Mouse (Mus musculus) liver, postnatal 0 days (tissue): ENCODE measurements around the gene Klhl41. TPM values are rescaled to one million over a fixed set of nuclear protein-coding genes. Genes with fewer than 3 reads are reported as not detected.

Source experiments
- ATAC-seq: fragments of 200-750 bp; cut with Nextera tagmentation; 2 replicates; pipeline ENCODE4 v1.8.0; 2017; ENCODE audit warnings: mild to moderate bottlenecking, moderate library complexity
- DNase-seq: peaks from one replicate; pipeline ENCODE4 v3.0.0-alpha.2; 2016
- H3K27ac ChIP-seq: fragments of 300-500 bp; sonication (generic); 2 replicates; pipeline ENCODE4 v1.5.1; 2014; ENCODE audit warnings: antibody characterized with exemption, moderate library complexity, mild to moderate bottlenecking, low read depth
- H3K27me3 ChIP-seq: fragments of 300-500 bp; sonication (generic); 2 replicates; pipeline ENCODE4 v1.6.1; 2014; ENCODE audit warnings: low read length, control low read depth, mixed read lengths; ENCODE audit not compliant: insufficient read depth
- H3K36me3 ChIP-seq: fragments of 300-500 bp; sonication (generic); replicated peaks from 2 replicates; pipeline ENCODE4 v1.6.1; 2014; ENCODE audit warnings: mild to moderate bottlenecking, control low read depth, low read length, moderate library complexity, mixed read lengths; ENCODE audit not compliant: insufficient read depth
- H3K4me1 ChIP-seq: fragments of 300-500 bp; sonication (generic); 2 replicates; pipeline ENCODE4 v1.6.1; 2014; ENCODE audit warnings: antibody characterized with exemption, mild to moderate bottlenecking, control low read depth; ENCODE audit not compliant: insufficient read depth
- H3K4me2 ChIP-seq: fragments of 300-500 bp; sonication (generic); 2 replicates; pipeline ENCODE4 v1.6.1; 2014; ENCODE audit warnings: low read depth, mild to moderate bottlenecking, low read length, moderate library complexity, mixed read lengths
- H3K4me3 ChIP-seq: fragments of 300-500 bp; sonication (generic); 2 replicates; pipeline ENCODE4 v1.5.1; 2014; ENCODE audit warnings: low read depth, low read length
- H3K9ac ChIP-seq: fragments of 300-500 bp; sonication (generic); replicated peaks from 2 replicates; pipeline ENCODE4 v1.6.1; 2014; ENCODE audit warnings: mild to moderate bottlenecking, moderate library complexity
- H3K9me3 ChIP-seq: fragments of 300-500 bp; sonication (generic); 2 replicates; pipeline ENCODE4 v1.6.1; 2016; ENCODE audit warnings: mild to moderate bottlenecking, control low read depth, low read length, mixed read lengths
- CTCF ChIP-seq: sonication (generic); IDR thresholded peaks from 2 replicates; pipeline ENCODE4 v1.5.1; 2016; ENCODE audit warnings: antibody characterized with exemption, low read depth
- EP300 ChIP-seq: IDR thresholded peaks from 2 replicates; pipeline ENCODE4 v1.6.1; 2016; ENCODE audit warnings: antibody characterized with exemption, low read depth, mild to moderate bottlenecking
- WGBS: fragments of 180-500 bp; shearing (Covaris S2); extraction: QIAGEN DNeasy Blood & Tissue Kit; methylation state at CpG from one replicate; pipeline ENCODE4 v1.1.7; 2014; ENCODE audit not compliant: insufficient replicate concordance; 5-methylcytosine and 5-hydroxymethylcytosine counted together
- polyA plus RNA-seq: library from polyadenylated mRNA; unstranded; fragments of >200 nt; fragmentation: Nextera tagmentation; extraction: Ambion mirVana; gene quantifications from 2 replicates; pipeline ENCODE4 v1.2.1, GENCODE M21; 2015

Gene Klhl41
- polyA plus RNA-seq, 1 experiment from 2014 or later = 0.11 TPM

DNA sequence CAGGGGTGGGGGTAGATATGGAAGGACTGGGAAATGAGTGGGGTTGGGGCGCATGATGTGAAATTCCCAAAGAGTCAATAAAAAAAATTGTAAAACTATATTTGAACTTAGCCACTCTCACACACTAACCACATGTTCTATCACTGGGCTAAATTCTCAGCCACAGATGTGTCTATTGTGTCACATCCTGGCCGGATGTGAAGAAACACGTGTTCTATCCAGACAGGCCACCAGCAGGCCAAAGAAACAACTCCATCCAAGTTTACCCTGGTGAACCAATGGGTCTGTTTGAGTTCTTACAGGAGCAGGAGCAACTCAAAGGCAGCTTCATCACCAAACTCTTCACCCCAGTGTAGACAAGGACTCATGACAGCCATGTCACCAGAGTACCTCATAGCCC is 46.6 kb downstream of the Klhl41 start:
- no peak overlapping the region for H3K4me2 ChIP-seq
- H3K27me3 ChIP-seq = no peaks in the 10 kb centered on the region
- ATAC-seq = no peak
- H3K36me3 ChIP-seq = no peaks in the 10 kb centered on the region
- 45% methylated on average over 3 of the region's 3 CpGs for WGBS
- H3K9me3 ChIP-seq = no peaks in the 10 kb centered on the region
- peaks cover 2% of the 10 kb centered on the region; the same call in 1 of the 2 replicates for H3K4me1 ChIP-seq
- TF ChIP-seq EP300 = no peak
- TF ChIP-seq CTCF = no peak
- DNase-seq = peak; percentile 26
- H3K27ac ChIP-seq = no peak overlapping the region
- no peak overlapping the region for H3K4me3 ChIP-seq
- no peak overlapping the region for H3K9ac ChIP-seq

DNA sequence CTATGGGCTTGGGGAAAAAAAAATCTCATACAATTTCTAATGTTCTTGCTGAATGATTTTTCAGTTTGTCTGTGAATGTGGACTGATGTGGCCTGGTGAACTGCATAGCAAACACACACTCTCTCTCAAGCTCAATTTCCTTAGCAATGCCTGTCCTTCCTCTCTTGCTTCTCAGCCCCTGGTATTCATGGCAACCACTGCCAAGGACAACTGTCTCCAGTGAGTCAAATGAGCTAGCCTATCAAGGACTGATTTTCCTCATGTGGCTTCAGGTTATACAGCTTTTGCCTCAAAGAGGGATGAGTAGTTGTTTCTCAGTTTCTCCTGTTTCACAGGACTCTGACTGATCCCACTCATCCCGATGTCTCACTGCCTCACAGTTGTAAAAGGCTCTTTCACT is 49.2 kb downstream of the Klhl41 start:
- Histone ChIP-seq H3K4me1 (peaks cover 6% of the 10 kb centered on the region), H3K4me2 (no peak overlapping the region), H3K27ac (0 out of 2 replicates have a peak overlapping the region, but pooled peaks have one; percentile 44), H3K27me3 (no peaks in the 10 kb centered on the region), H3K36me3 (no peaks in the 10 kb centered on the region), H3K9me3 (no peaks in the 10 kb centered on the region), H3K4me3 (no peak overlapping the region), H3K9ac (no peak overlapping the region)
- ATAC-seq = no peak
- no peak for DNase-seq
- TF ChIP-seq CTCF (no peak), EP300 (no peak)
- 61% methylated on average over 1 of the region's 1 CpGs for WGBS

DNA sequence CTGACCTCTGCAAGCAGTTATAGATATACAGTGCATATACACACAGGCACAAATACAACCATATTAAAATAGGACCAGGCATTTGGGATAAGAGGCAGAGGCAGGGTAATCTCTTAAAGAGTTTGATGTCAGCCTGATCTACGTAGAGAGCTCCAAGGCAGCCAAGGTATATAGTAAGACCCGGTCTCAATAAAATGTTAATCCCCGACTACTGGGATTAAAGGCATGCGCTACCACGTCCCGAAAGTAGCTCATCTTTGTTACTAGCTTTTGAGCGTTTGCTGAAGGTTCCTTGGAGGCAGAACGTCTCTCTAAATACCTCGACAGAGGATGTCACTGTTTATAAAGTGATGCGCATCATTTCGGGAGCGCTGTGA is 52.3 kb downstream of the Klhl41 start, which contains the start of gene Ppig:
Gene Ppig (plus strand): TSS at position 273 of the 377 bp plus-strand sequence.
- no peaks in the 10 kb centered on the region for H3K27me3 ChIP-seq
- DNase-seq (no peak), ATAC-seq (no peak)
- peak within 1 kb of the TSS; percentile 88 for H3K9ac ChIP-seq
- H3K4me1 ChIP-seq = peaks cover 15% of the 10 kb centered on the region
- WGBS = 6% methylated on average over 12 of the region's 12 CpGs
- H3K4me3 ChIP-seq = peak within 1 kb of the TSS; percentile 96
- no peak for TF ChIP-seq CTCF
- TF ChIP-seq EP300 = no peak
- no peaks in the 10 kb centered on the region for H3K36me3 ChIP-seq
- no peaks in the 10 kb centered on the region for H3K9me3 ChIP-seq
- peak within 1 kb of the TSS; percentile 97 for H3K27ac ChIP-seq
- peak within 1 kb of the TSS; percentile 87 for H3K4me2 ChIP-seq

DNA sequence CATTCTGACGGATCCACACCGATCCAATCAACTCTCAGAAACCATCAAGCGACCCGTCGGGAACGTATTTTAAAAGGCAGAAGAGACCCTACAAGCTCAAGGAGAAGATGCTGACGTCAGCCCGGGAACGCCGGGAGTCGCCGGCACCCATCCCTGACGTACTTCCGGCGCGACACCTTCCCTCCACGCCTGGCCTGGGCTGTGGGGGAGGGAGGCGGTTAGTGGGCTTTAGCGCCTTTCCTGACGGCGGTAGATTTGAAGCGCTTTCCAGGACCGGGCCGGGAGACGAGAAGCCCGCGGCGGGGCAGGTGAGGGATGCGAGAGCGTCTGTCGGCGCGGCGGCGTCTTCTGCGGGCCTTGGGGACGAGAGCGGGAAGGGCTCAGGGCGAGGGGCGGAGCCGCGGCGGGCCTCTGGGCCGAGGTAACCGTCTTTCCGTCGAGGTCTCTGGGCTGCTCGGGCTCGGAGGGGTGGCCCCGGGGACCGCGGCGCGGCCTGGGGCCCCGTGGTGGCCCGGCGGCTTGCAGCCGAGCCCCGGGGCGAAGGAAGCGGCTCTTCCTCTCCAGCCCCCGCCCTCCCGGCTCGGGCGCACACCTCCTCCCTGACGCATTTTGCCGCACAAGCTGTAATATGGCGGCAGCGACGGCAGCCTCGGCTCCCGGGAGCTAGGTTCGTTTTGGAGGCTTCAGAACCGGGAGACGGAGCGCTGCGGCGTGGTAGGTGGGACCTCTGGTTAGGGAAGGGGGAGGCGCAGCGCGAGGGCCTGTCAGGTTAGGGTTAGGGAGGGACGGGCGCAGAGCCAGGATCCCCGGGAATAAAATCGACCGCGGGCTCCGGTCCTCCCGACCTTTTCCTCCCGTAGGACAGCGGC is 53.0 kb downstream of the Klhl41 start:
- no peaks in the 10 kb centered on the region for H3K36me3 ChIP-seq
- ATAC-seq = peak; percentile 89

DNA sequence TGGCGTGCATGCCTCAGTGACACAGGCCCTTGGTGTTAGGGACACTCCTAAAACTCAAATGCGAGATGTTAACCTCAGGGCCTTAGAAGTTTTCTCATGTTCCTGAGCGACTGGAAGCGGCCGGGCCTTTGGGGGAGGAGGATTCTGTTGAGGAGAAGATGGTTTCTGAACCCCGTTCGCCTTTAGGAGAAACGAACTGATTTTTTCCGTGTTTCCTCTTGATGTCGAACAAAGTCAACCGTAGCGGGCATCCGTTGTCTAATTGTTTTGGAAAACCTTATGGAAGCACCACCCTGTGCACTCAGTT is 53.6 kb downstream of the Klhl41 start:
- TF ChIP-seq EP300 (no peak), CTCF (no peak)
- WGBS = 0% methylated on average over 13 of the region's 13 CpGs

More for the DNA sequence above, 53.0 kb downstream of the Klhl41 start:
- Histone ChIP-seq H3K27ac (peak overlapping the region; percentile 97), H3K9ac (peak overlapping the region; percentile 88), H3K4me2 (peak overlapping the region; percentile 87), H3K9me3 (no peaks in the 10 kb centered on the region), H3K27me3 (no peaks in the 10 kb centered on the region), H3K4me3 (peak overlapping the region; percentile 96), H3K4me1 (peaks cover 15% of the 10 kb centered on the region)
- DNase-seq = peak; percentile 94
- no peak for TF ChIP-seq CTCF
- 0 out of 2 replicates have a peak, but pooled peaks have one; percentile 16 for TF ChIP-seq EP300
- WGBS = under 1% methylated on average over 61 of the region's 91 CpGs

More for the DNA sequence above, 53.6 kb downstream of the Klhl41 start:
- peaks cover 15% of the 10 kb centered on the region for H3K4me1 ChIP-seq
- no peaks in the 10 kb centered on the region for H3K36me3 ChIP-seq
- DNase-seq = no peak
- H3K27ac ChIP-seq = peak overlapping the region; percentile 97
- H3K27me3 ChIP-seq = no peaks in the 10 kb centered on the region
- no peaks in the 10 kb centered on the region for H3K9me3 ChIP-seq
- H3K4me3 ChIP-seq = peak overlapping the region; percentile 96
- H3K4me2 ChIP-seq = peak overlapping the region; percentile 87
- peak overlapping the region; percentile 88 for H3K9ac ChIP-seq
- ATAC-seq = no peak

Other genes starting within 250 kb of the Klhl41 start
- 0.02 and 0.05 TPM in 2 replicates for gene Lrp2, start 84.1 kb upstream of the Klhl41 start, polyA plus RNA-seq
- gene Bbs5, start 22.9 kb upstream of the Klhl41 start, polyA plus RNA-seq = 3.6 and 3.9 TPM in 2 replicates
- 6.3 and 6.6 TPM in 2 replicates for gene Fastkd1, start 43.4 kb downstream of the Klhl41 start, polyA plus RNA-seq
- 55.8 and 59.6 TPM in 2 replicates for gene Ppig, start 52.4 kb downstream of the Klhl41 start, polyA plus RNA-seq
- gene Ccdc173, start 119.5 kb downstream of the Klhl41 start, polyA plus RNA-seq = 0.29 and 0.30 TPM in 2 replicates
- 13.0 and 13.5 TPM in 2 replicates for gene Phospho2, start 119.5 kb downstream of the Klhl41 start, polyA plus RNA-seq
- gene Klhl23, start 151.8 kb downstream of the Klhl41 start, polyA plus RNA-seq = 3.9 and 5.6 TPM in 2 replicates
- gene Ssb, start 191.4 kb downstream of the Klhl41 start, polyA plus RNA-seq = 112 and 128 TPM in 2 replicates
- 27.8 and 28.7 TPM in 2 replicates for gene Mettl5, start 215.5 kb downstream of the Klhl41 start, polyA plus RNA-seq
- gene Ubr3, start 227.1 kb downstream of the Klhl41 start, polyA plus RNA-seq = 5.7 and 6.0 TPM in 2 replicates